Mouse (Mus musculus) stomach, embryonic 16.5 days (tissue): ENCODE measurements at regions not wholly inside any gene's neighbourhood (a gene's known extent, or its start where the extent isn't known, plus 50 kb on each side); places are given as distances from the start of the nearest gene placed in this dataset.
"Not testable (repeated sequence)": the region's sequence is repeated elsewhere in the genome, so short reads cannot be mapped to it uniquely, and the experiment has no call there.

Experiments
- ATAC-seq: fragments of 200-750 bp; cut with Nextera tagmentation; 2 replicates; pipeline ENCODE4 v1.8.0; 2017; ENCODE audit warnings: moderate number of reproducible peaks, moderate TSS enrichment; ENCODE audit not compliant: insufficient read depth, low FRiP score
- H3K27ac ChIP-seq: fragments of 300-500 bp; sonication (generic); 2 replicates; pipeline ENCODE4 v1.5.1; 2014; ENCODE audit warnings: low read length
- H3K27me3 ChIP-seq: fragments of 300-500 bp; sonication (generic); 2 replicates; pipeline ENCODE4 v1.6.1; 2014; ENCODE audit warnings: low read length, control low read depth, mixed read lengths; ENCODE audit not compliant: control insufficient read depth, insufficient read depth
- H3K36me3 ChIP-seq: fragments of 300-500 bp; sonication (generic); 2 replicates; pipeline ENCODE4 v1.6.1; 2014; ENCODE audit warnings: low read length; ENCODE audit not compliant: control insufficient read depth, insufficient read depth
- H3K4me1 ChIP-seq: fragments of 300-500 bp; sonication (generic); 2 replicates; pipeline ENCODE4 v1.6.1; 2014; ENCODE audit warnings: low read length, control low read depth, mixed read lengths; ENCODE audit not compliant: control insufficient read depth, insufficient read depth
- H3K4me2 ChIP-seq: fragments of 300-500 bp; sonication (generic); 2 replicates; pipeline ENCODE4 v1.6.1; 2014; ENCODE audit warnings: low read depth, low read length, mixed read lengths
- H3K4me3 ChIP-seq: fragments of 300-500 bp; sonication (generic); replicated peaks from 2 replicates; pipeline ENCODE4 v1.5.1; 2014; ENCODE audit warnings: mild to moderate bottlenecking, low read length
- H3K9ac ChIP-seq: fragments of 300-500 bp; sonication (generic); 2 replicates; pipeline ENCODE4 v1.6.1; 2014; ENCODE audit warnings: low read length
- H3K9me3 ChIP-seq: fragments of 300-500 bp; sonication (generic); replicated peaks from 2 replicates; pipeline ENCODE4 v1.6.1; 2016; ENCODE audit warnings: low read length, control low read depth; ENCODE audit not compliant: control insufficient read depth
- WGBS: fragments of 180-500 bp; shearing (Covaris S2); extraction: QIAGEN DNeasy Blood & Tissue Kit; methylation state at CpG from one replicate; pipeline ENCODE4 v1.1.7; 2014; 5-methylcytosine and 5-hydroxymethylcytosine counted together

DNA sequence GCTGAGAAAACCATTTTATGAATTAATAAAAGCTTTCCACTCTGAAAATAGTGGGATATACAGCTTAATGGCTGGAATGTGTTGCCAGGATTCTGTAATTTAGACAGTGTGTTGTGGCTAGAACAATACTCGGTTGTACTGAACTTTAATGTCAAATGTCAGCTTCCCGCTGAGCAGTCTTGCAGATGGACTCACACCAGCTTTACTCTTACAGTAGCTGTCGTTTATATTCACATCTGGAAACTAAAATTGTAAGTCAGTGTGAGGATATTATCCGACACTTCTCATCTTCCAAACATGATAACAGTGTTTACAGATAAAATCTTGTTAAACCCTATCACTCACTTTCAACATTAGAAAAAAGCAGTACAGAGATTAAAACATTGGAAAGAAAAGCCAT, 328.3 kb upstream of the Gje1 start:
- no peaks in the 10 kb centered on the region for H3K4me1 ChIP-seq
- H3K9ac ChIP-seq: no peak overlapping the region
- no peak overlapping the region for H3K4me2 ChIP-seq
- 50% methylated on average over 4 of the region's 4 CpGs for WGBS
- H3K4me3 ChIP-seq: no peak overlapping the region
- no peaks in the 10 kb centered on the region for H3K9me3 ChIP-seq
- ATAC-seq: no peak
- H3K27ac ChIP-seq: no peak overlapping the region
- H3K36me3 ChIP-seq: no peaks in the 10 kb centered on the region
- no peaks in the 10 kb centered on the region for H3K27me3 ChIP-seq

DNA sequence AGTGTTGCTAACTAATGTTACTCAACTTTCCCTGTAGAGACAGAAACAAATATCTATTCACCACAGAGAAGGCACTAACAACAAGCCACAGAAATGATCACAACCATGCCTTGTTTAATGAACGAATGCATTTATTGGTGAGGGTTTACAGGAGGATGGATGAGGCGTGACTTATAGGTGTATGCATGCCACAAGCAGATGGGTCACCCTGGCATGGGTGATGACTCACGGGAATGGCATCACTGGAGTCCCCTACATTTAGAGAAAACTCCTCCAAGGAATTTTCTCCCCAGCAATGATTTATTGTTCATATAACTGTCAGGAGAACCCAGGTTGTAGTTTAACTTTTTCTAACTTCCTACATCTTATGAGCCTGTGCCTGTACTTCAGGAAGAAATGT, 319.6 kb upstream of the Gje1 start:
- 77% methylated on average over 3 of the region's 3 CpGs for WGBS

DNA sequence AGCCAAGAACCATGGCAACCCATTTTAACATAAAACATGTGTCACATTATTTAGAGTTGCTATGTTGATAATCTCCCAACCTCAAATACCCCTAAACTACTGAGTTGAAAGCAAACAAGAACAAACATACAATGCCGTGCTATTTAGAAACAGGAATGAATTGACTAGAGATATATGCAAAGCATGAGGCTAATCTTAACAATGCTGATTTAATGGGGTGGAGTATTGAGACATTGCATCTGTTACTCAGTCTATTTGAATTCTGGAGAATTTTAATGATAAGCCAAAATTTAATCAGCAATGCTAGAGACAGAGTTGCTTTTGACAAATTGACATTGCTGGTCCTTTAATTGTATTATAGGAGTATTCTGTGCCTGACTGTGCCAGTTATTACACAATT, 313.5 kb upstream of the Gje1 start:
- H3K4me2 ChIP-seq: no peak overlapping the region
- no peak overlapping the region for H3K9ac ChIP-seq
- H3K27ac ChIP-seq: no peak overlapping the region
- H3K4me3 ChIP-seq: no peak overlapping the region
- H3K9me3 ChIP-seq: no peaks in the 10 kb centered on the region
- no peaks in the 10 kb centered on the region for H3K27me3 ChIP-seq
- WGBS: 34% methylated on average over 1 of the region's 1 CpGs
- no peak for ATAC-seq
- no peaks in the 10 kb centered on the region for H3K4me1 ChIP-seq
- no peaks in the 10 kb centered on the region for H3K36me3 ChIP-seq

More for the DNA sequence above, 319.6 kb upstream of the Gje1 start:
- no peak overlapping the region for H3K4me2 ChIP-seq
- no peaks in the 10 kb centered on the region for H3K9me3 ChIP-seq
- ATAC-seq: no peak
- H3K27ac ChIP-seq: no peak overlapping the region
- H3K36me3 ChIP-seq: no peaks in the 10 kb centered on the region
- no peak overlapping the region for H3K4me3 ChIP-seq
- no peaks in the 10 kb centered on the region for H3K4me1 ChIP-seq
- no peaks in the 10 kb centered on the region for H3K27me3 ChIP-seq
- H3K9ac ChIP-seq: no peak overlapping the region

DNA sequence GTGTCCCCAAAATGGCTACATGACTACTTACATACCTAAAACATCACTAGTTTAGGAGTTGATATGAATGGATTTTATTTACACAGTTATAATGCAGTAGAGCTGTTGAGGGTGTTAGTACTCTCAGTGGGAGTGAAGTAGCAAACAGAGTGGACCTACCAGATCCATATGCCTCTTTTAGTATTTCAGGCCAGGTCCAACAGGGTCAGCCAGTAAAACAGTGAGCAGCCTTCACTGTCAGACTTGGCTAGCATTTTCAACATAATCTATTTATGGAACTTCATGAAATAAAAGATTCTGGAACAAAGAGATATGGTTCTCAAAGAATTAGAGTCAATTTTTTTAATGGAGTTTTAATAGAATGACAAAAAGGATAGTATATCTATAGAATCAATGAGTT, 311.1 kb upstream of the Gje1 start:
- Histone ChIP-seq H3K27ac (no peak overlapping the region), H3K27me3 (no peaks in the 10 kb centered on the region), H3K9me3 (no peaks in the 10 kb centered on the region), H3K4me1 (no peaks in the 10 kb centered on the region), H3K36me3 (no peaks in the 10 kb centered on the region), H3K4me2 (no peak overlapping the region), H3K9ac (no peak overlapping the region), H3K4me3 (no peak overlapping the region)
- no peak for ATAC-seq

DNA sequence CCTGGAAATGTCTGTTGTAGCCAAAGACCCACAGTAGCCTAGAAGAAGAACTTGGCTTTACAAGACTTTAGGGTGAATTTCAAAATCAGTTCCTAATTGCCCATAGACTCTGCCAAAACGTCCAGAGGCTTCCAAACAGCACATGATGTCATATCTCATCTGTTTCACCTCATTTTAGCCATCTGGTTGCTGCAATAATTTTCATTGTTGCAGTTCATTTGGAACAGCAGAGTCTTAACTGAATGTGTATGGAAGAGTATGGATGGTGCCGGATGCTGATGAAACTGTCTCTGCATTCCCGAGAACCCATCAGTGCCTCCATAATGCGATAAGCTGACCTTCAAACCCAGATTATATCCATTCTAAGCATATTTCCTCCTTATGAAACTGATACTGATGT, 295.9 kb upstream of the Gje1 start:
- no peaks in the 10 kb centered on the region for H3K9me3 ChIP-seq
- no peaks in the 10 kb centered on the region for H3K36me3 ChIP-seq
- no peak overlapping the region for H3K9ac ChIP-seq
- H3K4me2 ChIP-seq: no peak overlapping the region
- no peak overlapping the region for H3K27ac ChIP-seq
- 74% methylated on average over 4 of the region's 4 CpGs for WGBS
- no peaks in the 10 kb centered on the region for H3K27me3 ChIP-seq
- no peaks in the 10 kb centered on the region for H3K4me1 ChIP-seq
- ATAC-seq: no peak
- no peak overlapping the region for H3K4me3 ChIP-seq

DNA sequence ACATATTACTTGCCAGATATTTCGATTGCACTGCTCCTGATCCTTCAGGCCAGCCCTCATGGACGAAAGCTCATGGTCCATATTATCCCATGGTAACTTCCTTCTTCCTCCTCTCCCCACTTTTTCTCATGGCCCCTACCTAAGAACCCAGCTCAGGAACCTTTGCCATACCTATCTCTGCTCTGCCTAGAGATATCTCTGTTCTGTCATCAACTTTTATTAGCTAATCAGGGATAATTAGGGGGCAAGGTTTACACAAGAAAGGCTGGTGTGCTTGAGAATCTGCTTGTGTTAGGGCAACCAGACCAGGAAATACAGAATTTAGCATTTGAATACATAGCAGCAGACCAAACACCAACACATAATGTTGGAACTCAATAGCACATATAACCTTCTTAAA, 278.4 kb upstream of the Gje1 start:
- WGBS: 76% methylated on average over 2 of the region's 2 CpGs
- ATAC-seq: no peak
- H3K9me3 ChIP-seq: no peaks in the 10 kb centered on the region
- H3K27me3 ChIP-seq: no peaks in the 10 kb centered on the region
- no peaks in the 10 kb centered on the region for H3K36me3 ChIP-seq
- no peaks in the 10 kb centered on the region for H3K4me1 ChIP-seq
- no peak overlapping the region for H3K4me2 ChIP-seq
- no peak overlapping the region for H3K4me3 ChIP-seq
- H3K27ac ChIP-seq: no peak overlapping the region
- H3K9ac ChIP-seq: no peak overlapping the region

DNA sequence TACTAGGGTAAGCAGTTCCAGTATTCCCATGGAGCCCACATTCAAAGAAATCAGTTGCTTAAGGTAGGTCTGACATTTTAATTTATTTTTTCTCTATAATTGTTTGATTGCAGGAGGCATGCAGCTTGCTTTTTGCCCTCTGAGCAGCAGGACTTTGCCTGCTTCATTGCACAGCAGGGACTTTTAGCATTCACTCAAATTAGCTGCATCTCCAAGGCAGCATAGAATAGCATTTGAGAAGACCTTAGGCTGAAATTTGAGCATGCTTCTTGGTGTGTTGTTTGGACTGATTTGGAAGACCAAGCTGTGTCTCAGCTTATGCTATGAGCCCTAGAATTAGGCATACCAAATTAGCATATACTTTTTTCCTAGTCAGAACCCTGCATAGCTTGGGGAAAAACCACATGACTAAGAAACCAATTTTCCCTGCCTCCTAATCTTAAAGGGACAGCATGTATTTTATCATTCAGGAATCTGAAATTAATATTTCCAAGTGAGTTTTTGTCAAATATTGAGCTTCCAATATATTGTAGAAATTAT, 271.7 kb upstream of the Gje1 start:
- H3K36me3 ChIP-seq: no peaks in the 10 kb centered on the region
- no peak overlapping the region for H3K27ac ChIP-seq
- H3K4me3 ChIP-seq: no peak overlapping the region
- no peaks in the 10 kb centered on the region for H3K27me3 ChIP-seq
- H3K4me2 ChIP-seq: no peak overlapping the region
- no peaks in the 10 kb centered on the region for H3K9me3 ChIP-seq
- H3K9ac ChIP-seq: no peak overlapping the region
- H3K4me1 ChIP-seq: no peaks in the 10 kb centered on the region
- ATAC-seq: no peak

DNA sequence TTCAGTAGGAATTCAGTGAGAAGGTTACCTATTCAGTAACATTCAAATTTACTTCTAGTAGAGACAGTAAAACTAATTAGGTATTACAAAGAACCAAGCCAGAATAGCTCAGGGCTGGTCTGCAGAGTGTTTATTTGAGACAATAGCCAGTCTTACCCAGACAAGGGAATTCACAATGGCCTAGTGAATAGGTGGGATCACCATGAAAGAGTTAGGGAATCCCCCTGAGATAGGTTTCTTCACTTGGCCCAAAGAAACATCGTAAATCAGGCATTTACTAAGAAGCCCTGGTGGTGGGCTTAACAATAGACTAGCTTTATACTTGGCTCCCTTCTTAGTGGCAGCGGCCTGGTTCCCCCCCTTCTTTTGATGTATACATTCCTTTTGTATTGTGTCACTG, 268.6 kb upstream of the Gje1 start:
- H3K27ac ChIP-seq, H3K9me3 ChIP-seq, H3K9ac ChIP-seq, ATAC-seq, H3K36me3 ChIP-seq, H3K4me1 ChIP-seq, H3K4me2 ChIP-seq, H3K4me3 ChIP-seq, H3K27me3 ChIP-seq: not testable (repeated sequence)
- WGBS: 74% methylated on average over 2 of the region's 2 CpGs

DNA sequence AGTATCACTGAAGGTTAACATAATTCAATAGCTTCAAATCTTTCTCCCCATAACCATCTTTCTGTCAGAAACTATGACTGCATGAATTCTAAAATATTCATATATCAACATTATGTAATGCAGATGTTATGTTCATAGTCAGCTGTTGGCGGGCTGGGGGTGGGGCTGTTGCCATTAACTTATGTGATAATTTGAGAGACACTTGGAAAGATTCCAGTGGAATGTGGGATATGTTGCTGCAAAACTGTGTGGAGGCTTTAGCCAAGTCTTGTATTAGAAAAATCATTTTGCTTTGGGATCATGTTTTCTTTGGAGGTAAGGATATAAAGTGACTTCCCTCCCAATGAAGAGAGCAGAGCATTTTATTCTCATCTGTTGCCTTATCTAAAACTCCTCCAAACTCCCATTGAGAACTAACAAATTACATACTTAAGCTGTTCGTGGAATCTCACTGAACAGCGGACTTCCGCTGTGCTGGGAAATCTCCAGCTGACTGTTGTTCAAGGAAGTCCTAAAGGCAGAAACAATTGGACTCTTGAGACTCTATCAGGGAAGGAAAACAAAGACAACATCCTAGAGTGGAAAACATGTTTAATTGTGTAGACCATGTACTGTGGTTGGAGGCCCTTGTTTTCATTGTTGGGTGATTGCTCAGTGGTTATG, 260.2 kb upstream of the Gje1 start:
- no peak overlapping the region for H3K9ac ChIP-seq
- no peaks in the 10 kb centered on the region for H3K4me1 ChIP-seq
- H3K36me3 ChIP-seq: no peaks in the 10 kb centered on the region
- ATAC-seq: no peak
- no peak overlapping the region for H3K4me2 ChIP-seq
- H3K4me3 ChIP-seq: no peak overlapping the region
- 38% methylated on average over 4 of the region's 4 CpGs for WGBS
- no peaks in the 10 kb centered on the region for H3K9me3 ChIP-seq
- no peak overlapping the region for H3K27ac ChIP-seq
- H3K27me3 ChIP-seq: no peaks in the 10 kb centered on the region
